Mouse (Mus musculus) testis, adult 2 months (tissue): Measurements from ENCODE around the gene Isg20. TPM values are rescaled to one million over a fixed set of nuclear protein-coding genes. Genes with fewer than 3 reads are reported as not detected.

ENCODE experiments used
- H3K27ac ChIP-seq: fragments of 200-500 bp; 2 replicates; pipeline ENCODE4 v1.5.1; 2012; ENCODE audit warnings: low read depth, low read length; ENCODE audit not compliant: control insufficient read depth, insufficient read depth
- H3K27me3 ChIP-seq: fragments of 200-500 bp; 2 replicates; pipeline ENCODE4 v1.6.1; 2012; ENCODE audit warnings: mild to moderate bottlenecking, low read length, moderate library complexity; ENCODE audit not compliant: control insufficient read depth, insufficient read depth
- H3K36me3 ChIP-seq: fragments of 200-500 bp; 2 replicates; pipeline ENCODE4 v1.6.1; 2012; ENCODE audit warnings: mild to moderate bottlenecking, low read length; ENCODE audit not compliant: control insufficient read depth, insufficient read depth
- H3K4me1 ChIP-seq: fragments of 200-500 bp; 2 replicates; pipeline ENCODE4 v1.6.1; 2012; ENCODE audit warnings: low read length; ENCODE audit not compliant: control insufficient read depth, insufficient read depth
- H3K4me3 ChIP-seq: fragments of 200-500 bp; 2 replicates; pipeline ENCODE4 v1.5.1; 2012; ENCODE audit warnings: low read depth, mild to moderate bottlenecking, low read length, moderate library complexity, mixed read lengths; ENCODE audit not compliant: control insufficient read depth
- CTCF ChIP-seq: fragments of 200-500 bp; IDR thresholded peaks from 2 replicates; pipeline ENCODE4 v1.5.1; 2012; ENCODE audit warnings: low read depth, mild to moderate bottlenecking, inconsistent platforms, low read length, moderate library complexity; ENCODE audit not compliant: control insufficient read depth, insufficient read depth, insufficient replicate concordance
- POLR2A ChIP-seq: fragments of 200-500 bp; IDR thresholded peaks from 2 replicates; pipeline ENCODE4 v1.6.1; 2012; ENCODE audit warnings: low read depth, mild to moderate bottlenecking, inconsistent platforms, low read length, moderate library complexity; ENCODE audit not compliant: control insufficient read depth
- polyA plus RNA-seq: library from polyadenylated mRNA; depleted of rRNA; stranded (reverse); fragments of >200 nt; gene quantifications from 2 replicates; pipeline ENCODE4 v1.2.3, GENCODE M21; 2012

Isg20 gene
- polyA plus RNA-seq, 1 experiment = 275 TPM

DNA sequence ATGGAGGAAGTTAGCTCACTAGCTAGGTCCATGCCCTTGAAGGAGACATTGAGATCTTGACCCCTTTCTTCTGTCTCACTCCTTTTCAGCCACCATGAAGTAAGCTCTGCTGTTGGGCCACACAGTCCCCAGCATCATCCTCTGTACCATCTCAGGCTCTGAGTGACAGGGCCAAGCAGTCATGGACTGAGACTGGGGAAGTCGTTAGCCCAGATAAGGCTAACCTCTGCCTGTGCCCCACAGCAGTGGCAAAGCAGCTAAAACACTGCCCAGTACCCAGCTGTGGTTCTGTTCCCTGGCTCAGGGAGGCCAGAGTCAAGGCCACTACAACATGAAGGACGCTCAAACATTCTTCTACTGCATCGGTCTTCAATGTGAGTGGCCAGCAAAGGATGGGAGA lies 14.0 kb downstream of the Isg20 start:
- Histone ChIP-seq H3K27ac (no peak overlapping the region), H3K27me3 (no peaks in the 10 kb centered on the region), H3K36me3 (no peaks in the 10 kb centered on the region), H3K4me3 (no peak overlapping the region), H3K4me1 (no peaks in the 10 kb centered on the region)
- TF ChIP-seq POLR2A (no peak), CTCF (no peak)

GRCm38 (mm10) chr7:78938957-78939602 lies 25.9 kb downstream of the Isg20 start:
- H3K27ac ChIP-seq = no peak overlapping the region
- H3K27me3 ChIP-seq = no peaks in the 10 kb centered on the region
- H3K36me3 ChIP-seq = no peaks in the 10 kb centered on the region
- peaks cover 5% of the 10 kb centered on the region; the same call in 1 of the 2 replicates for H3K4me1 ChIP-seq
- TF ChIP-seq POLR2A (no peak), CTCF (no peak)
- no peak overlapping the region for H3K4me3 ChIP-seq

DNA sequence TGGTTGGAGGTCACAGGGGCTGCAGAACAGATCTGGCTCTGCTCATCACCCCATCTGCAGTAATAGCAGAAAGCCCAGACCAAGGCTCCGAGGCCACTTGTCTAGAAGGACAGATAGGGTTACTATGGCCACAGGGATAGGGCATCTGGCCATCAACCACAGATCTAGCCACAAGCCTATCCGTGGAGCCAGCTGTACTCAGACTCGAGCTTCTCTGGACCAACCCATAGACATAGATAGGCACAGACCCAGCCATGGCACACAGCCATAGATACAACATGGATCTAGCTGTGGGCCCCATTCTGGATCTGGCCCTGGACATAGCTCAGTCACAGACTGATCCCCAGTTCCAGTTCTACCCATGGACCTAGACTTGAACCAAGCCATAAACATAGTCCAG lies 27.7 kb downstream of the Isg20 start:
- Histone ChIP-seq H3K36me3 (no peaks in the 10 kb centered on the region), H3K4me1 (peaks cover 5% of the 10 kb centered on the region; the same call in 1 of the 2 replicates), H3K27me3 (no peaks in the 10 kb centered on the region), H3K4me3 (no peak overlapping the region), H3K27ac (no peak overlapping the region)
- no peak for TF ChIP-seq POLR2A
- no peak for TF ChIP-seq CTCF

GRCm38 (mm10) chr7:78942544-78942943 lies 29.3 kb downstream of the Isg20 start:
- H3K27ac ChIP-seq = no peak overlapping the region
- no peak overlapping the region for H3K4me3 ChIP-seq
- H3K4me1 ChIP-seq = peaks cover 5% of the 10 kb centered on the region; the same call in 1 of the 2 replicates
- H3K27me3 ChIP-seq = no peaks in the 10 kb centered on the region
- H3K36me3 ChIP-seq = no peaks in the 10 kb centered on the region
- TF ChIP-seq CTCF (no peak), POLR2A (no peak)

DNA sequence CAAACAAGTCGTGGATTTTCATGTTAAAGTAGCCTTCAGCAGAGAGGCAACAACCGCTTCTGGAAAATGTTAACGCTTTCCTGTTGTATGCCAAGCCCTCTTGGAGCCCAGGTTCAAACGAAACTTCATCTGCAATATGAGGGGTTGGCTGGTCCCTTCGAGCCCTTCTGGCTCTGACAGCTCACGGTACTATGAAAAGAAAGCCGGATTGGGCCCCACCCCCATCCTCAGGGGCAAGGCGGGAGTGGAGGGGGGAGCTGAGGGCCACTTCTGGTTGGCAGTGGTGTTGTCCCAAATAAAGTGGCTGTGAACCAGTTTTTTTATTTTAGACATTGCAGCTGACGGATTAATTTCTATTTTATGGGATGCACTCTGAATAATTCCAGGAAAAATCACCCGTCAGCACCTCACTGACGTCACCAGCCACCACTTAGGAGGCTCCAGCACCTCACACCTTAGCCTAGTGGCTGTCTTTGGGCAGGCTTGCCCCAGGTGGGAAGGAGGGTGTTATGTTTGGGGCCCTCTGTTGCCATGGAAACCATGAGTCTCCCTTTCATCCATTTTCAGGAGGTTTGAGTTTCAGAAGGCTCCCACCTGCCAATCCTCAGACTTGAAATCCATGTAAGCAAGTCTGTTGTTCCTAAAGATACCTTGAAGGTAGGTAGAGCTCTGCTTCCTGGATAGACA lies 40.8 kb downstream of the Isg20 start:
- no peak overlapping the region for H3K4me3 ChIP-seq
- H3K27ac ChIP-seq = no peak overlapping the region
- TF ChIP-seq POLR2A (no peak), CTCF (no peak)
- H3K36me3 ChIP-seq = no peaks in the 10 kb centered on the region
- H3K27me3 ChIP-seq = no peaks in the 10 kb centered on the region
- no peaks in the 10 kb centered on the region for H3K4me1 ChIP-seq

- Histone ChIP-seq H3K4me1 (no peaks in the 10 kb centered on the region), H3K4me3 (no peak overlapping the region), H3K27me3 (no peaks in the 10 kb centered on the region), H3K27ac (no peak overlapping the region), H3K36me3 (no peaks in the 10 kb centered on the region)
- TF ChIP-seq POLR2A (no peak), CTCF (no peak)
Measured at GRCm38 (mm10) chr7:78954619-78955018, 41.4 kb downstream of the Isg20 start.

GRCm38 (mm10) chr7:78955086-78955485 lies 41.9 kb downstream of the Isg20 start:
- H3K36me3 ChIP-seq = no peaks in the 10 kb centered on the region
- no peak overlapping the region for H3K4me3 ChIP-seq
- no peaks in the 10 kb centered on the region for H3K4me1 ChIP-seq
- no peak for TF ChIP-seq POLR2A
- TF ChIP-seq CTCF = no peak
- H3K27me3 ChIP-seq = no peaks in the 10 kb centered on the region
- H3K27ac ChIP-seq = no peak overlapping the region

- no peak overlapping the region for H3K4me3 ChIP-seq
- no peaks in the 10 kb centered on the region; the same call in 1 of the 2 replicates for H3K4me1 ChIP-seq
- no peaks in the 10 kb centered on the region for H3K27me3 ChIP-seq
- H3K27ac ChIP-seq = no peak overlapping the region
- no peaks in the 10 kb centered on the region for H3K36me3 ChIP-seq
- no peak for TF ChIP-seq CTCF
- no peak for TF ChIP-seq POLR2A
Measured at GRCm38 (mm10) chr7:78958499-78959073, 45.4 kb downstream of the Isg20 start.
